Mouse (Mus musculus): ENCODE data around the gene Hbq1b.
"Not testable (repeated sequence)": the region's sequence is repeated elsewhere in the genome, so short reads cannot be mapped to it uniquely, and the experiment has no call there.

The Hbq1b gene

DNA sequence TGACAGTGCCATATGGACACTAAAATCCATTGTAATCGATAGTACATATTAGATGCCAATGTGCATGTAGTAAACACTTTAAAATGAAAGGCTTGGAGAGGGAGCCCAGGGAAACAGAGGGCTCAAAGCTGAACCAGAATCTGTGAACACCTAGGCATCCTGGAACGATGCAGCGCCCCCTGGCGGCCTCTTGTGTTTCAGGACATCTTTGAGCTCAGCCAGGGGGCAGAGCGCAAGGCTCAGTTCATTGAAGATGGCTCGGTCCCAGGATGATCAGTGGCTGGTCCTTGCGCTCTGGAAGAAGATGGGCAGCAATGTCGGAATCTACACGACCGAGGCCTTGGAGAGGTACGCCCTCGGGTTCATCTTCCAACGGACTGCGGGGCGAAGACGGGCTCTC, 13.1 kb downstream of the Hbq1b start, which contains the start of gene Hbq1a:
TSS of gene Hbq1a (plus strand) at position 205 of the 400 bp plus-strand sequence.
- not testable (repeated sequence) for DNase-seq (ENCODE audit: extremely low read depth, low read depth, low spot score)

DNA sequence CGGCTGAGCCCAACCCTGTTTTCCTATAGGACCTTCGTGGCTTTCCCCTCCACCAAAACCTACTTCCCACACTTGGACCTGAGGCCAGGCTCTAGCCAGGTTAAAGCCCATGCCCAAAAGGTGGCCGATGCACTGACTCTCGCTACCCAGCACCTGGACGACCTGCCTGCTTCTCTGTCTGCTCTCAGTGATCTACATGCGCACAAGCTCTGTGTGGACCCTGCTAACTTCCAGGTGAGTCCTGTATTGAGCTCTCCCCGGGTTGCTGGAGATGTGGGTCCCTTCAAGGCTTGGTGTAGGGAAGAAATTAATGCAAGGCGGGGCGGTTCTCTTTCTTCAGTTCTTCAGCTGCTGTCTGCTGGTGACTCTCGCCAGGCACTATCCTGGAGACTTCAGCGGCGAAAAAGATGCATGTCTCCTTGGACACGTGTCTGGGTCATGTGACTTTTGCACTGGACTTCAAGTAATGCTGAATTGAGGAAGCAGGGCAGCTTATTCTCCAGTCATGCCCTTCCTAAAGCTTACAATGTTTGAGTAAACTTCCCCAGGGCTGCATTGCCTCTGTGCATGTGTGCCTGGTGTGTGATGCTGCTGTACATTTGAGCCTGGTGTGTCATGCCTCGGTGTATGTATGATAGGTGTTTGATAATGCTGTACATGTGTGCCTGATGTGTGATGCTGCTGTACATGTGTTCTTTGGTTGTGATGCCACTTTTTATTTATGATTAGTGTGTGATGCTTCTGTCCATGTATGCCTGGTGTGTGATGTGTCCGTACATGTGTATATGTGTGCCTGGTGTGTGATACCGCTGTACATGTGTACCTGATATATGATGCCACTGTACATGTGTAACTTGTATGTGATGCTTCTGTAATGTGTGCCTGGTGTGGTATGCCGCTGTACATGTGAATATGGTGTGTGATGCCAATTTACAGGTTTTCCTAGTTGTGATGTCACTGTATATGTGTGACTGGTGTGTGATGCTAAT, 13.8 kb downstream of the Hbq1b start:
- DNase-seq (ENCODE audit: extremely low read depth, low read depth, low spot score), result no peak

DNA sequence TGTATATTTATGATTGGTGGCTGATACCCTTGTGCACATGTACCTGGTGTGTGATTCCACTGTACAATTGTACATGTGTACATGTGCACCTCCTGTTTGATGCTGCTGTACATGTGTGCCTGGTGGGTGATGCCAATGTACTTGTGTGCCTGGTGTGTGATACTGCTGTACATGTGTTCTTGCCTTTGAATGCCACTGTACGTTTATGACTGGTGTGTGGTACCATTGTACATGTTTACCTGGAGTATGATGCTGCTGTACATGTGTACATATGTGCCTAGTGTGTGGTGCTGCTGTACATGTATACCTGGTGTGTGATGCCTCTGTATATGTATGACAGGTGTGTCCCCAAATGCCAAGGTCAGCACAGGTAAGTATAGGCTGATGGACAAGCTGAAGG, 14.7 kb downstream of the Hbq1b start:
- no peak for DNase-seq (ENCODE audit: extremely low read depth, low read depth, low spot score)

DNA sequence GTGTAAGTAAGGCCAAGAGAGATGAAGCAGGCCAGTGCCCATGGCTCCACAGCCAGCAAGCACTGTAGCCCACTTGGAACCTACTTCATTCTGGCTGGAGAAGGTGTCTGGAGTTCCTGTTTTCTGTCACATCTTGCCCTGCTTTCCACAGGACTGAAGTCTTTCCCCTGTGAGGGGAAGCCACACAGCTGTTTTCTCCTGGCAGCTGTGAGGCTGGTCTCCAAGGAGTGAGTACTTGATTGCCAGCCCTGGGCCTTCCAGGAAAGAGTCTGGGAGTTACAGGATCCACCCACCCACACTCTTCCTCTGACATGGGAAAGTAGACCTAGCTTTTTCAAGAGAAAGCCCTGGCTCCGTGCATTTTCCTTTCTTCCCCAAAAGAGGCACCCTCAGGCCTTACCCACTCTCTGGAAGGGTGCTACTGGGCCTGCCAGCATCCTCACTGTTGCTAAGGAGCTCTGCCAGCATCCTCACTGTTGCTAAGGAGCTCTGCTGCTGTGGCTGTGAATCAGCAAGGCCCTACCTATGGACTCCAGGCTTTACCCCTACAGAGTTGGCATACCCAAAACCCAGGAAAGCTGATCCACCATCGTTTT, 16.2 kb downstream of the Hbq1b start:
- DNase-seq (ENCODE audit: extremely low read depth, low read depth, low spot score), result no peak

DNA sequence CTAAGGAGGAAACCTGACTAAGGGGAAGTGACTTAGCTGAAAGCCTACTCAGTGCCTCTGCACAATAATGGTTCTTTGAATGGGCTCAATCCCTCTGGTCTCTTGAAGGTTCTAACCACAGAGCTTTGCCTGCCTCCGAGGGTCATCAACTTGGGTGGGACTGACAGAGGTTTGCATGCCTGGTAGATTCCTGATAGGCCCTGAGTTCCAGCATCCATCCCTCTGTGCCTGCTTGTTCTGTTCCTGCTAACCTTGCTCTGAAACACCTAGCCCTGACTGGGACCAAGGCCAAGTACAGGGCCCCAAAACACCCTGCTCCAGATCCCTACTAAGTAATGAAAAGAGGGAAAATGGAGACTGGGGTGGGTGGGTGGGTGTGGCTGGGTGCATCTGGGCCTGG, 16.7 kb downstream of the Hbq1b start:
- DNase-seq (ENCODE audit: extremely low read depth, low read depth, low spot score), result no peak

DNA sequence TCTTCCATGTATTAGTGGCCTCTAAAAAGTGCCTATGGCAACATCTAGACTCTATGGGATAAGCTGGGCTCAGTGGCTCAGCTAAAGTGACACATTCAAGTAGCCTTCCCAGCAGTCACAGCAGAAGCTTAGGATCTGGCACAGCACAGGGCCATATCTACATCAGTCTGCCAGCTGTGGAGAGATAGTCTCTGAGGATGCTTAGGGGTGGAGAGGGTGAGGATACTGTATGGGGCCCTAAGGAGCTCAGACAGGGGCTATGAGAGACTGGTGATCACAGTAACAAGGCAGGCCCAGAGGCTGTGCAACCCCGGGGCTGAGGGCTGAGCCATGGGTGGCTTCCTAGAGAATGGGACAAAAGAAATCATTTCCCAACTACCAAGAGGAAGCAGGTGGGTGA, 20.2 kb downstream of the Hbq1b start:
- no peak for DNase-seq (ENCODE audit: extremely low read depth, low read depth, low spot score)

DNA sequence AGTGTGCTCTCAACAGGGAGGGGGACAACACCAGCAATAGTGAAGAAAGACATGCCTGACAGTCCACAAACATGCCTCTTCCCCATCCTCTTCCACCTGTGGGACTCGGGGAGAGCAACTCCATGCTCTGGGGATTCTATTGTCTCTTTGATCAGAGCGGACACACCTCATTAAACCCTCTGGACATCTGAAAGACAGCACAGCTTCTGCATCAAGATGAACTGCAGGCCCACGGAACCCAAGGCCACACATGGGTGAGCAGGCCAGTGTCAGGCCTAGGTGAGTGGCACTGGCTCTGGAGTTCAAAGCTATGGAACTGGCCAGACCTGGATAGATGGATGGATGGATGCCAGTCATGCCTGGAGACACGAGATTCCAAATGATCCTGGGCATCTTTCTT, 22.7 kb downstream of the Hbq1b start:
- no peak for DNase-seq (ENCODE audit: extremely low read depth, low read depth, low spot score)

DNA sequence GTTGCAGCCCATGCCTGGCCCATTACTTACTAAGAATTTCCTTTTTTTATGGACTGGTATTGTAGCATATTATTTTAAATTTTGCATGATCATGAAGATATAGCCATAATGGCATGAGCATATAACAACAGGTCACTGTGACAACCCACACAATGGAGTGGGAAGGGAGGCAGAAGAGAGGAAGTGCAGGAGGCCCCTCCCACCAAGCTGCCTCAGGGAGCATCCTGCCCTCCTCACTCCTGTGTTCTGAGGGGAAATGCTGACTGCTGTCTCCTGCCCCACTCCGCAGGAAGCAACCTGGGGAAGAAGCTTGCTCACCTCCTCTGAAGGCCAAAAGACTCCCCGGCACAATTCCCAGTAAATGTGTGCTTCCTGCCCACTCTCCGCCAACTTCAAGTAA, 23.2 kb downstream of the Hbq1b start:
- no peak for DNase-seq (ENCODE audit: extremely low read depth, low read depth, low spot score)

DNA sequence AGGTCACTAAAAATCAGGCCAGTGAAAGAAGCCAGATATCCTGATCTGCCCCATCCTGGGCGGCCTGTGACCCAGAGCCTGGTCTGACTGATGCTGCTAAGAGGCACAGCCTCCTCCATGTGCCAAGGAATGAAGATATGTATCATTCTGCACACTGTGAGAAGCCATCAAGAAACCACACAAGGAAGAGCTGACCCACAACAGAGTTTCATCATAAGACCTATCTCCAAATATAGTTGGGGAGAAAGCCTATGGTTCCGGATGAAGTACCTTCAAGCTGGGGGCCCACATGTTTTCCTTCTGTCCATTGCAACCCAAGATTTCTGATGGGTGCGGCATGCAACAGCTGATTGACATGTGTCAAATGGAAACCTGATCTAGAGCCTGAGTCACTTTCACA, 29.2 kb downstream of the Hbq1b start:
- no peak for DNase-seq (ENCODE audit: extremely low read depth, low read depth, low spot score)

DNA sequence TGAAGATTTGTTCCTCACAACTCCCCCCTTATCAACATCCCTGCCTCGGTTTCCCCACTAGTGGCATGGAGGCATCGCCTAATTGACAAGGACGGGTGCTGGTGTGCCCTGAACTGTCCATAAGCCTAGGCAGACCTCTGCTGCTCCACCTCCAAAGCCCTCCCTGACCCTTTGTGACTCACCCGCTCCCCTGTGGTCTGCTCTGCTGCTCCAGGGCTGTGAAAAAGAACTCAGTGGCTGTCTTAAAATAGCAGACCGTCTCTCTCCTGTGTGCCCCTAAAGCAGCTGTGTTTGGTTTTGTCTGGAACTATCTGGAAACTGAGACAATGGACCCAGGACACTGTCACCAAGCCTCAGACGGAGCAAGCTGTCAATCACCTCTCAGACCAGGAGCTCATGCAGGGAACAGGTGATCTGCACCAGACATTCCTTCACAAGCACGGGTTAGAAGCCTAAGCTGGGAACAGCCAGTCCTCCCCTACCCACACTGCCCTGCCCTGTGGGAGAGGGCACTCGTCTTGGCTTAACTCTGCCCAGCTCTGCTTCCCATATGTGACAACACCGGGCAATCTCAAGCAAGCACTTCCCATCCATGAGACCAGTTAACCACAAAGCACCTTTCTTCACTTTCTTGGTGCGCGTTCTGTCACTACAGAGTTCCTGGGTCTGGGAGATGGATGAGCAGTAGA, 33.9 kb downstream of the Hbq1b start:
- no peak for DNase-seq (ENCODE audit: extremely low read depth, low read depth, low spot score)

DNA sequence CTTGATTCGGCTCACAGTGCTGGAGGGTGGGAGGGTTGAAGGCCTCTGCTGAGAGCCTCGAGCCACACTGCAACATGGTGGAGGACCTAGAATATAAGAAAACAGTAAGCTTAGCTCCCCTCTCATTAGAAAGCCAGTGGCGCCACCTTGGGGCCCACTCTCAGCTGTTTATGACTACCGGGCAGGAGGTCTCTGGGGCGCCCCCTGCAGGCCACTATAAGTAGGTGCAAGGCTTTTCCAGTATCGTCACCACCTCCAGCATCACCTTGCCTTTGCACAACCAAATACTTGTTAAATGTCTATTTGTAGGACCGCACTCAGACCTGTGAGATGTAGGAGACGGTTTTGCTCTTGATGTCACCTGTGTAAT, 34.4 kb downstream of the Hbq1b start:
- no peak for DNase-seq (ENCODE audit: extremely low read depth, low read depth, low spot score)

DNA sequence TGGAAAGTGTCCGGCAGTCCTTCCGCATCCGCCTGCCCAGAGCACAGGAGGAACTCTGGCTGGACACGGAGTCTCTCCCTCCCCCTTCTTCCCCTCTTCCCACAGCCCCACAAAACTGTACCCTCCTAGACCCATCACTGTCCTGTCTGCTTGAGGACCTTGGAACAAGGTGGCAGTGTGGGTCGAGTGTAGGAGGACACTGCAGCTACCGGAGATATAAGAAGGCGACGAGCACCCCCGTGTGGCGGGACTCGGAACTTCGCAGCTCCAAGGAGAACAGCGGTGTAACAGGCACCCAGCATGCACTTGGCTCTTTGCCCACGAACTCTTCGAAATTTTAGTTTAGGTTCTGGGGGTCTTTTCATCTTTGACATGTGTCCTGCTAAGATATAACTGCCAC, 37.8 kb downstream of the Hbq1b start:
- DNase-seq (ENCODE audit: extremely low read depth, low read depth, low spot score), result no peak

DNA sequence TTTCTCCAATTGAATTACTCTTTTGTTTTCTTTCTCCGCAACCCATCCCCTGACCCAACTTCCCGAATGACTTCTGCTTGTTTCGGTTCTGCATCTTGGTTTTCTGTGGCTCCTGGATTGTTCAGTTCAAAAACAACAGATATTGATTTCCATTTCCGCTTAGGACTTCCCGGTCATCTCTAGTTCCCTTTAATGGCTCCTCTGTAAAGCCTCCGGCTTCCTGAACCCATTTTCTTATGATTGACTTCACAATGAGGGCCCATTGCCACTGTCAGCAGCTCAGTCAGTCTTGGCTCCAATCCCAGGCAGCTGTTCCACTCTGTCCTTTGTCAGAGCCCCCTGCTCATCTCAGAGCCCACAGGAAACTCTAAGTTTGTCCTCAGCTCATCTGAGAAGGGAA, 44.3 kb downstream of the Hbq1b start:
- DNase-seq (ENCODE audit: extremely low read depth, low read depth, low spot score), result no peak

DNA sequence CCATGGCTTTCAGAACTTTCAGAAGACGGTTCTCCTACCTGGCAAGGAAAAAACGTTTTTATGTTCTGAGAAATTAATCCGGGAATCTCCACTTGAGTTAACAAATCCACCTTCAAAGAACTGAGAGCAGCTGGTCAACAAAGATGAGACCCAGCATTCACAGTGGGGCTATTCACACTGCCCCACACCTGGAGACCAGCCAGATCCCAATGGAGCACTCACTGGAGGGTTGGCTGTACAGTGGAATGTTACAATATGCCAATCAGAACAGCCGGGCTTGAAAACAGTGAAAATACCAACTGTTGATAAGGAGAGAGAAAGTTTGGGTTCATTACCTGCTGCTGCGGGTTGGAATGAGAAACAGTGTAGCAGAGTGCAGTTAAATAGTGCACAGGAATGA, 45.1 kb downstream of the Hbq1b start:
- DNase-seq (ENCODE audit: extremely low read depth, low read depth, low spot score), result no peak

DNA sequence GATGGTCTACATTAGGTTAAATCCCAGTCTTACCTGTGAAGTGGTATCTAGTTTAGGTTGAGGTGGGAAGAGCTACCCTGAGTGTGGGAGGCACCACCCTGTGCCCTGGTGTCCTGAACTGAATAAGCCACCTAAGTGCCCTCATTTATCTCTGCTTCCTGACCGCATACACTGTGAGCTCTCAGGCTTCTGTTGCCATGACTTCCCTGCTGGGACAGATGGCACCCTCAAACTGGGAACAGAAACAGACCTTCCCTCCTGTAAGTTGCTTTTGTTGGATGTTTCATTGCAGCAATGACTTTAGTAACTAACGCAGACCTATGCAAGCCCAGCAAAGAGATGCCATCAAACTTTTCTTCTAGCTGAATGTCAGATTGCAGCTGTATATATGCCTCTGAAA, 46.5 kb downstream of the Hbq1b start:
- no peak for DNase-seq (ENCODE audit: extremely low read depth, low read depth, low spot score)

DNA sequence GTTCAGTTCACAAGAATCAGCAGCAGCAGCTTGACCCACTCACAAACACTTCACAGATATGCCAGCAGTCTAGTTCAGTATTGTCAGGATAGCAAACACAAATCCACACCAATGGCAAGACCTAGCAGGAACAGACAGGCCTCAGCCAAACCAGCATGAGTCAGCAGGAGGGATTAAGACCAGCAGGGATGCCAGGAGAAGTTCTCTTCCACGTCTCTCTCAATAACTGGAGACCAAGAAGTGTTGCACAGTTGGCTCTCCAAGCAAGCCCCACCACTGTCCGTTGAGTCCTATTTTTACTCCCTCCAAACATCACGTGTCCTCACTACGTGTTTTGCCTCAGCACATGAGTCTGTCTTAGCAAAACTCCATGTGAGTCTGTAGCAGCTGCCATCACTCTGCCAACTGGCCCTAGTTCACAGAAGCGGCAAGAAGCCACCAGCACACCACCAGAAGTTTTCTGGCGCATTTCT, 49.7 kb downstream of the Hbq1b start:
- DNase-seq (ENCODE audit: extremely low read depth, low read depth, low spot score), result no peak

Measured in fat pad, adult 2 months (tissue).